Mouse (Mus musculus) testis, postnatal 10 days (tissue): Measurements from ENCODE around the gene Xirp1.
"Not testable (repeated sequence)": the region's sequence is repeated elsewhere in the genome, so short reads cannot be mapped to it uniquely, and the experiment has no call there.

Source experiments
- DNase-seq: peaks from one replicate; pipeline ENCODE4 v3.0.0; 2021; ENCODE audit warnings: low spot score

Gene Xirp1

GRCm38 (mm10) chr9:120020285-120020890, 3.0 kb downstream of the Xirp1 start:
- peak; percentile 90 for DNase-seq

GRCm38 (mm10) chr9:120016956-120017355, 6.4 kb downstream of the Xirp1 start:
- DNase-seq = no peak

GRCm38 (mm10) chr9:120014828-120015227, 8.6 kb downstream of the Xirp1 start:
- no peak for DNase-seq

GRCm38 (mm10) chr9:120013251-120013820, 10.1 kb downstream of the Xirp1 start:
- no peak for DNase-seq

GRCm38 (mm10) chr9:120012781-120013180, 10.6 kb downstream of the Xirp1 start:
- DNase-seq = no peak

GRCm38 (mm10) chr9:120012161-120012560, 11.2 kb downstream of the Xirp1 start:
- not testable (repeated sequence) for DNase-seq

- DNase-seq = peak; percentile 80
Observed at GRCm38 (mm10) chr9:120011533-120011932, 11.9 kb downstream of the Xirp1 start.

GRCm38 (mm10) chr9:120010781-120011511, 12.5 kb downstream of the Xirp1 start:
- peak; percentile 99 for DNase-seq

- DNase-seq = no peak
Observed at GRCm38 (mm10) chr9:120009871-120010270, 13.5 kb downstream of the Xirp1 start.

GRCm38 (mm10) chr9:120009226-120009841, 14.1 kb downstream of the Xirp1 start:
- no peak for DNase-seq

- no peak for DNase-seq
Observed at GRCm38 (mm10) chr9:120007833-120008232, 15.6 kb downstream of the Xirp1 start.

GRCm38 (mm10) chr9:120005936-120006335, 17.5 kb downstream of the Xirp1 start:
- DNase-seq = peak; percentile 44

GRCm38 (mm10) chr9:120002893-120003292, 20.5 kb downstream of the Xirp1 start:
- DNase-seq = no peak

GRCm38 (mm10) chr9:120001945-120002725, 21.3 kb downstream of the Xirp1 start:
- DNase-seq = peak; percentile 87

- no peak for DNase-seq
Observed at GRCm38 (mm10) chr9:120000761-120001160, 22.6 kb downstream of the Xirp1 start.

- peak; percentile 68 for DNase-seq
Observed at GRCm38 (mm10) chr9:119999636-120000035, 23.8 kb downstream of the Xirp1 start.

- no peak for DNase-seq
Observed at GRCm38 (mm10) chr9:119998776-119999175, 24.6 kb downstream of the Xirp1 start.

GRCm38 (mm10) chr9:119996080-119996479, 27.3 kb downstream of the Xirp1 start:
- no peak for DNase-seq

GRCm38 (mm10) chr9:119994207-119994606, 29.2 kb downstream of the Xirp1 start:
- no peak for DNase-seq

- DNase-seq = no peak
Observed at GRCm38 (mm10) chr9:119993092-119993844, 30.1 kb downstream of the Xirp1 start.

- DNase-seq = no peak
Observed at GRCm38 (mm10) chr9:119991310-119991709, 32.1 kb downstream of the Xirp1 start.
